Mouse (Mus musculus) MEL (cell line): Measurements from ENCODE around the gene Jmjd8.

ENCODE experiments used
- CHD1 ChIP-seq: IDR thresholded peaks from 2 replicates; pipeline ENCODE4 v1.6.1; 2012; ENCODE audit warnings: low read depth, mild to moderate bottlenecking, inconsistent platforms, low read length, improper control_type of control experiment
- CTCF ChIP-seq, 3 experiments: IDR thresholded peaks in 2 of 3; conservative IDR thresholded peaks in 1 of 3; 2 replicates each; pipeline ENCODE4 v1.5.1; 2011 to 2012; ENCODE audit warnings: low read length in 3 of 3, low read depth in 2 of 3, mild to moderate bottlenecking in 2 of 3, improper control_type of control experiment in 1 of 3, inconsistent platforms in 1 of 3, mixed read lengths in 1 of 3, moderate library complexity in 1 of 3; ENCODE audit not compliant: control insufficient read depth in 1 of 3, insufficient read depth in 1 of 3, poor library complexity in 1 of 3, severe bottlenecking in 1 of 3
- EP300 ChIP-seq, 2 experiments: IDR thresholded peaks; 2 replicates each; pipeline ENCODE4 v1.6.1; 2011; ENCODE audit warnings: improper control_type of control experiment in 2 of 2, low read length in 2 of 2, low read depth in 1 of 2, mild to moderate bottlenecking in 1 of 2
- GABPA ChIP-seq: IDR thresholded peaks from 2 replicates; pipeline ENCODE4 v1.6.1; 2012; ENCODE audit warnings: low read depth, mild to moderate bottlenecking, inconsistent platforms, low read length, improper control_type of control experiment, moderate library complexity
- GATA1 ChIP-seq: IDR thresholded peaks from 2 replicates; pipeline ENCODE4 v1.6.1; 2011; ENCODE audit warnings: low read depth, low read length, improper control_type of control experiment
- MAX ChIP-seq: IDR thresholded peaks from 2 replicates; pipeline ENCODE4 v1.6.1; 2011; ENCODE audit warnings: low read length, improper control_type of control experiment
- NRF1 ChIP-seq: IDR thresholded peaks from 2 replicates; pipeline ENCODE4 v1.6.1; 2014; ENCODE audit warnings: low read depth, mild to moderate bottlenecking, inconsistent platforms, low read length, improper control_type of control experiment, moderate library complexity; ENCODE audit not compliant: poor library complexity, insufficient read depth, severe bottlenecking
- POLR2A ChIP-seq, 2 experiments: IDR thresholded peaks; 2 replicates each; pipeline ENCODE4 v1.6.1; 2011 to 2012; ENCODE audit warnings: low read length in 2 of 2, mild to moderate bottlenecking in 2 of 2, control low read depth in 1 of 2, improper control_type of control experiment in 1 of 2, low read depth in 1 of 2, moderate library complexity in 1 of 2; ENCODE audit not compliant: control insufficient read depth in 1 of 2, insufficient read depth in 1 of 2, poor library complexity in 1 of 2
- SMC3 ChIP-seq: IDR thresholded peaks from 2 replicates; pipeline ENCODE4 v1.6.1; 2011; ENCODE audit warnings: low read depth, low read length, improper control_type of control experiment
- ZNF384 ChIP-seq: IDR thresholded peaks from 2 replicates; pipeline ENCODE4 v1.6.1; 2012; ENCODE audit warnings: low read depth, mild to moderate bottlenecking, inconsistent platforms, low read length, improper control_type of control experiment

DNA sequence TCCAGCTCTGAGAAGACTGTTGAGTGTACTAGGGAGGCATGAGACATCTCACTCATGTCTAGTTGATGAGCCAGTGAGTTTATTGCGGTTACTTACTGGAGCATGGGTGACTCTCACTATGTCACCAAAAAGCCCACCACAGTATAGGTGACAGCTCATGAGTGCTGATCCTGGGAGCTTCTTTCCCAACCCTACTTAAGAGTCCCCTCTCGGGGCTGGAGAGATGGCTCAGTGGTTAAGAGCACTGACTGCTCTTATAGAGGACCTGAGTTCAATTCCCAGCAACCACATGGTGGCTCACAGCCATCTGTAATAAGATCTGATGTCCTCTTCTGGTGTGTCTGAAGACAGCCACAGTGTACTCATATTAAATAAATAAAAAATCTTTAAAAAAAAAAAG lies 41.3 kb downstream of the Jmjd8 start:
- TF ChIP-seq POLR2A (IDR thresholded peaks at IDR 0.05; ENCODE audit: control insufficient read depth in 1 of 2, insufficient read depth in 1 of 2, low read depth in 1 of 2, low read length in 2 of 2, poor library complexity in 1 of 2) = no peak
- no peak for TF ChIP-seq EP300 (IDR thresholded peaks at IDR 0.05; ENCODE audit: low read depth in 1 of 2, low read length in 2 of 2)
- no peak for TF ChIP-seq CTCF (IDR thresholded peaks at IDR 0.05 in 2 of 3, conservative IDR thresholded peaks at IDR 0.05 in 1 of 3; ENCODE audit: control insufficient read depth in 1 of 3, insufficient read depth in 1 of 3, low read depth in 2 of 3, low read length in 3 of 3, poor library complexity in 1 of 3, severe bottlenecking in 1 of 3)
- no peak for TF ChIP-seq CHD1
- TF ChIP-seq ZNF384 = no peak
- TF ChIP-seq GATA1 = no peak
- TF ChIP-seq MAX = no peak
- TF ChIP-seq GABPA = no peak
- TF ChIP-seq NRF1 = no peak
- no peak for TF ChIP-seq SMC3
